In the genomic region with DNA sequence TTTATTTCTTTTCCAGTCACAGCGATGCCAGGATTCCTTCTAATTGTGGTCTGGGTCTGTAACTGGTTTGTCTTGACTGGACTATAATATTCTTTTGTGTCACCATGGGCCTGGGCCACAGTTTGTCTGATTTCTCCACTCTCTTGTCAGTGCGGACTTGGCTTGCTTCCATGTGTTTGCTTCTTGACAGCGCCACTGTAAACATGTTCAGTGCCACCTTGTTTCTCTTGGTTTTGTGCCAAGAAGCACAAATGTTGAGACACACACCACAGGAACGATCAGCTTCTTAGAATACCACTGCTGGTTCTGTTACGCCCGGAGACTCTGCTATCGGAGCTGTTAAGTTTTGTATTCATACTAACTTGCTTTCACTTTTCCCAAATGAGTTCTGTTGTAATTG, we compare ENCODE assay signal across 16 mouse cellular contexts.
DNase-seq lines count a peak whose midpoint lies in the region; ATAC-seq and TF ChIP-seq lines count a peak whose summit lies in the region.
"Had no signal": no experiment of that assay in that cellular context is flagged by ENCODE, and none has a peak within 500 bp of the region (broad histone marks: within the 10 kb centered on the region; RNA-seq: fewer than 3 reads in every experiment).

No protein-coding gene starts in this region.

- H3K4me2 ChIP-seq in kidney, embryonic 14.5 days (replicated peaks; ENCODE audit: low read depth, low read length): no peak overlapping the region
- H3K4me2 ChIP-seq in lung, embryonic 15.5 days: peak overlapping the region; percentile 17
- no peak overlapping the region for H3K4me2 ChIP-seq in intestine, postnatal 0 days (replicated peaks; ENCODE audit: low read depth)
- H3K4me2 ChIP-seq: heart, embryonic 13.5 days; limb, embryonic 13.5 days; midbrain, embryonic 12.5 days had no signal

- no peak overlapping the region for H3K4me3 ChIP-seq in kidney, embryonic 14.5 days (ENCODE audit: low read length)
- no peak overlapping the region for H3K4me3 ChIP-seq in lung, embryonic 15.5 days
- no peak overlapping the region for H3K4me3 ChIP-seq in intestine, postnatal 0 days (ENCODE audit: low read depth, low read length)
- H3K4me3 ChIP-seq: heart, embryonic 13.5 days; left cerebral cortex, adult 2 months; limb, embryonic 13.5 days; midbrain, embryonic 12.5 days had no signal

- no peak for TF ChIP-seq CTCF in intestine, postnatal 0 days (IDR thresholded peaks at IDR 0.05; ENCODE audit: low read depth)

- no peaks in the 10 kb centered on the region for H3K36me3 ChIP-seq in kidney, embryonic 14.5 days (ENCODE audit: control insufficient read depth, insufficient read depth, low read length)
- no peaks in the 10 kb centered on the region for H3K36me3 ChIP-seq in lung, embryonic 15.5 days
- no peaks in the 10 kb centered on the region for H3K36me3 ChIP-seq in intestine, postnatal 0 days (ENCODE audit: control insufficient read depth, insufficient read depth)
- H3K36me3 ChIP-seq: heart, embryonic 13.5 days; limb, embryonic 13.5 days; midbrain, embryonic 12.5 days had no signal

- DNase-seq in kidney, adult 9 months: peak; percentile 9
- peak; percentile 42 to 44 for DNase-seq in urinary bladder, postnatal 36 days (ENCODE audit: low spot score in 2 of 2)
- no peak for DNase-seq in urinary bladder, postnatal 4 days (ENCODE audit: low spot score in 2 of 2)
- DNase-seq in frontal cortex, postnatal 36 days (ENCODE audit: low spot score in 2 of 2): no peak
- DNase-seq: adrenal gland, postnatal 25 days; heart, postnatal 4 days; thymus, postnatal 4 days had no signal

- 61% methylated on average over 7 of the region's 7 CpGs for WGBS in kidney, embryonic 14.5 days
- WGBS in lung, embryonic 15.5 days: 39% methylated on average over 7 of the region's 7 CpGs
- WGBS in intestine, postnatal 0 days: 80% methylated on average over 7 of the region's 7 CpGs

- no peaks in the 10 kb centered on the region for H3K27me3 ChIP-seq in kidney, embryonic 14.5 days (ENCODE audit: control insufficient read depth, insufficient read depth, low read length)
- H3K27me3 ChIP-seq in lung, embryonic 15.5 days: no peaks in the 10 kb centered on the region
- no peaks in the 10 kb centered on the region for H3K27me3 ChIP-seq in intestine, postnatal 0 days (replicated peaks; ENCODE audit: control insufficient read depth, insufficient read depth, low read length)
- H3K27me3 ChIP-seq: heart, embryonic 13.5 days; limb, embryonic 13.5 days; midbrain, embryonic 12.5 days had no signal

- no peak for ATAC-seq in kidney, embryonic 14.5 days (ENCODE audit: low FRiP score, low TSS enrichment)
- peak; percentile 72 for ATAC-seq in lung, embryonic 15.5 days (ENCODE audit: borderline replicate concordance, extremely low read depth, low FRiP score, low TSS enrichment)
- no peak for ATAC-seq in intestine, postnatal 0 days
- ATAC-seq: CD4-positive, CD25-positive, alpha-beta regulatory T cell, adult 4 months had no signal

- H3K9me3 ChIP-seq in kidney, embryonic 14.5 days (ENCODE audit: control insufficient read depth, low read length): no peaks in the 10 kb centered on the region
- H3K9me3 ChIP-seq in lung, embryonic 15.5 days: no peaks in the 10 kb centered on the region
- no peaks in the 10 kb centered on the region for H3K9me3 ChIP-seq in intestine, postnatal 0 days (ENCODE audit: control insufficient read depth)
- H3K9me3 ChIP-seq: heart, embryonic 13.5 days; limb, embryonic 13.5 days; midbrain, embryonic 12.5 days had no signal

- no peaks in the 10 kb centered on the region for H3K4me1 ChIP-seq in kidney, embryonic 14.5 days (ENCODE audit: control insufficient read depth, insufficient read depth, low read length)
- H3K4me1 ChIP-seq in lung, embryonic 15.5 days: peaks cover 5% of the 10 kb centered on the region; the same call in 1 of the 2 replicates
- H3K4me1 ChIP-seq in intestine, postnatal 0 days (replicated peaks; ENCODE audit: control insufficient read depth, insufficient read depth, low read length): no peaks in the 10 kb centered on the region
- H3K4me1 ChIP-seq: limb, embryonic 13.5 days; midbrain, embryonic 12.5 days had no signal

- no peak overlapping the region for H3K27ac ChIP-seq in kidney, embryonic 14.5 days (ENCODE audit: low read depth, low read length)
- peak overlapping the region; percentile 12; the same call in 1 of the 2 replicates for H3K27ac ChIP-seq in lung, embryonic 15.5 days
- no peak overlapping the region for H3K27ac ChIP-seq in intestine, postnatal 0 days (ENCODE audit: low read depth, low read length)
- H3K27ac ChIP-seq: heart, embryonic 13.5 days; left cerebral cortex, adult 2 months; limb, embryonic 13.5 days; macrophage; midbrain, embryonic 12.5 days had no signal

- H3K9ac ChIP-seq in kidney, embryonic 14.5 days (ENCODE audit: low read depth, low read length): no peak overlapping the region
- no peak overlapping the region for H3K9ac ChIP-seq in lung, embryonic 15.5 days
- no peak overlapping the region for H3K9ac ChIP-seq in intestine, postnatal 0 days (ENCODE audit: low read depth, low read length)
- H3K9ac ChIP-seq: heart, embryonic 13.5 days; limb, embryonic 13.5 days; midbrain, embryonic 12.5 days had no signal

Comparison
In these comparisons a context has a peak if more than half of its experiments do, and no peak if none do; other contexts are left out.
1. DNase-seq: peak in kidney, adult 9 months (single experiment) and urinary bladder, postnatal 36 days (2 of 2); none in urinary bladder, postnatal 4 days (0 of 2) and frontal cortex, postnatal 36 days (0 of 2).